13 mouse cellular contexts compared by ENCODE assay signal in the genomic region with DNA sequence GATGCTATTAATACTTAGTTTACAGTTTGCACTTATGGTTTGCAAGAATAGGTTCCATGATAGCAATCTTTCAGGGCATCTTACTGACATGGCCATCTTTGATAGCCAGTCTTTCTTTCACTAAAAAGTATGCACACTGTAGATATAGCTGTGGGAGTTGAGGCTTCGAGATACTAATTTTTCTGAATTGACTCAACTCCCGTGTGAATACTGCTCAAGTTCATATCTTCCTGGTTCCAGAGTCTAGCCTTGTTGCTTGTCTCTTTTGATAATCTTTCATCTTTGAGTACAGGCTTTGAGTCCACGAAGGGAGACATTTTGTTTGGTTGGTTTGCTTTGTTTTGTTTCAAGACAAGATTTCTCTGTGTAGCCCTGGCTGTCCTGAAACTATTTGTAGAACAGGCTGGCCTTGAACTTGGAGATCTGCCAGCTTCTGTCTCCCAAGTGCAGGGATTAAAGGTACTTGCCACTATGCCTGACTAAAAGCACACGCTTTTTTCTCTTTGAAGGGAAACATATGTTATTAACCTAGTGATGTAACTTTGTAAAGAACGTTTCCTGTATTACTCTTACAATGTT.
A peak's percentile ranks its signal among the peaks of the same experiment; 100 is the strongest.
DNase-seq lines count a peak whose midpoint lies in the region; ATAC-seq lines count a peak whose summit lies in the region.
"Had no signal": no experiment of that assay in that cellular context is flagged by ENCODE, and none has a peak within 500 bp of the region (broad histone marks: within the 10 kb centered on the region; RNA-seq: fewer than 3 reads in every experiment).

No protein-coding gene starts in this region.

- H3K4me3 ChIP-seq in liver, embryonic 11.5 days (ENCODE audit: low read depth, low read length), result no peak overlapping the region
- no peak overlapping the region for H3K4me3 ChIP-seq in forebrain, embryonic 10.5 days
- H3K4me3 ChIP-seq: erythroblast, embryonic 14.5 days; megakaryocyte, embryonic 14.5 days had no signal

- H3K4me1 ChIP-seq in liver, embryonic 11.5 days (replicated peaks; ENCODE audit: control insufficient read depth, insufficient read depth, low read length), result no peaks in the 10 kb centered on the region
- no peaks in the 10 kb centered on the region for H3K4me1 ChIP-seq in forebrain, embryonic 10.5 days

- H3K36me3 ChIP-seq in liver, embryonic 11.5 days (ENCODE audit: control insufficient read depth, insufficient read depth, low read length), result no peaks in the 10 kb centered on the region
- H3K36me3 ChIP-seq in forebrain, embryonic 10.5 days (replicated peaks), result no peaks in the 10 kb centered on the region

- DNase-seq in heart, postnatal 4 days, result peak; percentile 29
- no peak for DNase-seq in heart, adult 9 months (ENCODE audit: low spot score in 2 of 2)
- DNase-seq in CD4-positive helper T cell, adult 2 months (ENCODE audit: low read depth, low spot score), result peak; percentile 15
- peak; percentile 52 for DNase-seq in adrenal gland, adult 2 months
- no peak for DNase-seq in liver, embryonic 11.5 days (ENCODE audit: low spot score)
- no peak for DNase-seq in right cerebral cortex, postnatal 4 days
- no peak for DNase-seq in forebrain, embryonic 10.5 days (ENCODE audit: extremely low spot score, low spot score)
- DNase-seq: kidney, adult 11 months; layer of hippocampus, adult 9-11 months; left cerebral cortex, postnatal 4 days; right cerebral cortex, adult 18-20 months had no signal

- 58% methylated on average over 5 of the region's 5 CpGs for WGBS in liver, embryonic 11.5 days
- 89% methylated on average over 5 of the region's 5 CpGs for WGBS in forebrain, embryonic 10.5 days

- no peaks in the 10 kb centered on the region for H3K27me3 ChIP-seq in liver, embryonic 11.5 days (replicated peaks; ENCODE audit: control insufficient read depth, insufficient read depth, low read length)
- no peaks in the 10 kb centered on the region for H3K27me3 ChIP-seq in forebrain, embryonic 10.5 days (ENCODE audit: poor library complexity, severe bottlenecking)

- no peak overlapping the region for H3K27ac ChIP-seq in liver, embryonic 11.5 days (ENCODE audit: low read depth, low read length)
- H3K27ac ChIP-seq in forebrain, embryonic 10.5 days, result no peak overlapping the region

- H3K9ac ChIP-seq in liver, embryonic 11.5 days (ENCODE audit: low read depth, low read length), result no peak overlapping the region

- no peaks in the 10 kb centered on the region for H3K9me3 ChIP-seq in liver, embryonic 11.5 days (ENCODE audit: control insufficient read depth, low read length)
- peaks cover 3% of the 10 kb centered on the region; the same call in 1 of the 2 replicates for H3K9me3 ChIP-seq in forebrain, embryonic 10.5 days
- H3K9me3 ChIP-seq: megakaryocyte, embryonic 14.5 days had no signal

- H3K4me2 ChIP-seq in liver, embryonic 11.5 days, result no peak overlapping the region

- peak; percentile 68 for ATAC-seq in liver, embryonic 11.5 days (replicated peaks; ENCODE audit: low FRiP score)

Comparison
In these comparisons a context has a peak if more than half of its experiments do, and no peak if none do; other contexts are left out.
1. DNase-seq: peak in heart, postnatal 4 days (single experiment), CD4-positive helper T cell, adult 2 months (single experiment) and adrenal gland, adult 2 months (single experiment); none in heart, adult 9 months (0 of 2), liver, embryonic 11.5 days (single experiment), right cerebral cortex, postnatal 4 days (single experiment) and forebrain, embryonic 10.5 days (single experiment).